Mouse (Mus musculus) monocyte, adult 2 months (primary cell): ENCODE measurements at regions not wholly inside any gene's neighbourhood (a gene's known extent, or its start where the extent isn't known, plus 50 kb on each side); places are given as distances from the start of the nearest gene placed in this dataset.

Experiments
- DNase-seq, 2 experiments: peaks; one replicate each; pipeline ENCODE4 v3.0.0; 2022; ENCODE audit warnings: low spot score in 2 of 2, low read depth in 1 of 2

GRCm38 (mm10) chr1:57267851-57268250, 109.6 kb upstream of the 1700066M21Rik start:
- no peak for DNase-seq

DNA sequence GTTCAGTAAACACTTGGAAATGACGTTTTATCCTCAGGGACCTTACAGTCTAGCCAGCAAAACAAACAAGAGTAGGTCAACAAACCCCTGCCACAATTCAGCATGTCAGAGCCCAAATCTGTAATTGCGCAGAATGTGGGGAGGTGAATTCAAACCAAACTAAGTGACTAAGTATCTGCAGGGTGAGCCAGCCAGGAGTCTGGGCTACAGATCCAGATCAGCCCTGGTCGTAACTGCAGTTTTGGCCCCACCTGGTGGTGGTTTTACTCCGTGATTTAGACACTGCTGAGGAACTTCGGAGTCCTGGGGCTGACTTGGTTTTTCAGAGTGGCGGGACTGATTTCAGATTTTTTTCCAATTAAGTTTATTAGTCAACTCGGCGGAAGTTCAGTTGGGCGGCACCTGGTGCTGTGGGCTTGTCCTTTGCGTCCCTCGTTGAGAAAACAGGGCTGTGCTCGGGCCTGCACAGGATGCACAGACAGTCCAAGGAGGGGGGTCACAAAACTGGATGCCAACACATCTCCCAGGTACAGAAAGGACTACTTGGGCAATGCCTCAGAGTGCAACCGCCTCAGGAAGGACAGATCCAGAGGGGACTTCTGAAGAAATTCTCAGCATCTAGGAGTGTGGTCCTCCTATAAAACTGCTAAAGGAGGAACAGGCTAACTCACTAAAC, 107.6 kb upstream of the 1700066M21Rik start:
- DNase-seq = no peak

DNA sequence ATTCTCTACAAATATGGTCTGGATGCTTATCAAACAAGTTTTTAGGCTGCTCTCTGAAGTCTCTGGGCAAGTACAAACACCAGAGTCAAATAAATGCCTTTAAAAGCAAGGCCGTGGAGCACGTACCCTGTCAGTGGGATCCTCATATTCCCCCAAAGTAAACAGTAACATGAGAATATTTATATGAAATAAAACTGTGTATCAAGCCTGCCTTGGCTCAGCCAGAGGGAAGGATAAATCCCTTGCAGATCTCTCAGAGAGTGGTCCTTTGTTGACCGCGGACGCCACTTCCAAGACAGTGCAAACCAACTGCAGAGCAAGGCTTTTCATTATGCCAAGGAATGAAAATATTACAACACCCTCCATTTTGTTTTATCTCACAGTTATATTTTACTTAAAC, 104.8 kb upstream of the 1700066M21Rik start:
- no peak for DNase-seq

- no peak for DNase-seq
Observed at GRCm38 (mm10) chr1:57281549-57281948, 95.9 kb upstream of the 1700066M21Rik start.

DNA sequence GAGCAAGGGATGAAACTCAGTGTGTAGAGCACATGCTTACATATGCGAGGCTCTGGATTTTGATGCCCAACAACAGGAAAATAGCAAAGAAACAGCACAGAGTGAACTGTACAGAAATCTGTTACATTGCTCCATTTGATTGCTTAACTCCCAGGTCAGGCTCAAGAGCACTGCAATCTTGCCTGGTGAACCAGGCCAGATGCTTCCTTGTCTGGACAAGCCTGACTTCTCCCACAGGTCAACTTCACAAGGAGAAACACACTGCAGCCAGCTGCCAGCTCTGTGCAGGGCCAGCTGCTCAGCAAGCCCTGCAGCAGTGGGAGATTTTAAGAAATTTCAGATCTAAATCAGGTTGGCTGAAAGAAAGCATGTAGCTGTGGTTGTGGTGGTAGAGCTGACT, 81.2 kb upstream of the 1700066M21Rik start:
- no peak for DNase-seq

GRCm38 (mm10) chr1:57298557-57298956, 78.9 kb upstream of the 1700066M21Rik start:
- no peak for DNase-seq

DNA sequence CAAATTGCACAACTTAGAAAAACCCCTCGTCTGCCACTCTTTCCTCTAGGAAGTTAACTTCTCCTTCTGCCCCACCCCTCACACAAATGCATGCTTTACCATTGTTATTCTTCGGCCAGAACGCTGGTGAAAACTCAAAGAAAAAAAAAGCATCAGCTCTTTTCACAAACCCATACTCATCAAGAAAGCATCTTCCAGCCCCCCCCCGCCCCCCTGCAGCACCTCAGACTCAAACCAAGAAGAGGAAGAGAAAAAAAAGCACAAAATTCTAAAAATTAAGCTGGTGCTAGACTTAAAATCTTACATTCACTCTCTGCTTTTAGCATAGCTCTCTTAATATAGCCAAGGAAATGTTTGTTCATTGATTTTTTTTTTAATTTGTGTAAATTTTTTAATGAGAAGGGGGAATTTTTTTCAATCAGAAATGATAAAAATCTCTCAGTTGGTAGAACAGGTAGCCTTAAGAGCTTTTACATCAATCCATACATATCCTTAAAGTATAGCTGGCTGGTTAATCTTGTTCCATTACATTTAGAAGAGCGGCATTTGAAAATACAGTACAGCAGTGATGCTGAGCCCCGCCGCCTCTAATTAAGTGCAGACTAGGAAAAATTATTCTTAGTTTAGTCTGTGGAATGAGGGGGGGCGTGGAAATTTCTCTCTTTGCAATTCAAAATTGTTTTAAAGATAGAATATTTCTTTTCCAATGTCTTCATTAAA, 76.0 kb upstream of the 1700066M21Rik start:
- DNase-seq = no peak

- DNase-seq = no peak
Observed at GRCm38 (mm10) chr1:57301980-57302331, 75.5 kb upstream of the 1700066M21Rik start.

GRCm38 (mm10) chr1:57304757-57305156, 72.7 kb upstream of the 1700066M21Rik start:
- no peak for DNase-seq

- no peak for DNase-seq
Observed at GRCm38 (mm10) chr1:57322535-57322934, 54.9 kb upstream of the 1700066M21Rik start.

- no peak for DNase-seq
Observed at GRCm38 (mm10) chr1:57323118-57323517, 54.3 kb upstream of the 1700066M21Rik start.

GRCm38 (mm10) chr1:57325585-57326165, 51.7 kb upstream of the 1700066M21Rik start:
- DNase-seq = no peak
